Mouse (Mus musculus) monocyte, adult 2 months (primary cell): ENCODE measurements around the gene Cyth1.

Experiments
- DNase-seq, 2 experiments: peaks; one replicate each; pipeline ENCODE4 v3.0.0; 2022; ENCODE audit warnings: low spot score in 2 of 2, low read depth in 1 of 2

The Cyth1 gene

GRCm38 (mm10) chr11:118225056-118225836 lies 23.1 kb downstream of the Cyth1 start:
- no peak for DNase-seq

GRCm38 (mm10) chr11:118223416-118224067 lies 24.9 kb downstream of the Cyth1 start:
- no peak for DNase-seq

- DNase-seq = no peak
Observed at GRCm38 (mm10) chr11:118222917-118223316, 25.5 kb downstream of the Cyth1 start.

GRCm38 (mm10) chr11:118222351-118222885 lies 26.0 kb downstream of the Cyth1 start:
- DNase-seq = no peak

GRCm38 (mm10) chr11:118220561-118221262 lies 27.7 kb downstream of the Cyth1 start:
- DNase-seq = peak in 1 of 2 experiments; percentile 41

GRCm38 (mm10) chr11:118219066-118219465 lies 29.3 kb downstream of the Cyth1 start:
- no peak for DNase-seq

- no peak for DNase-seq
Observed at GRCm38 (mm10) chr11:118216468-118216867, 31.9 kb downstream of the Cyth1 start.

- peak in 1 of 2 experiments; percentile 25 for DNase-seq
Observed at GRCm38 (mm10) chr11:118215928-118216458, 32.4 kb downstream of the Cyth1 start.

- peak; percentile 63 to 79 for DNase-seq
Observed at GRCm38 (mm10) chr11:118212636-118213112, 35.7 kb downstream of the Cyth1 start.

- DNase-seq = peak; percentile 81 to 87
Observed at GRCm38 (mm10) chr11:118211749-118212635, 36.4 kb downstream of the Cyth1 start.

- peak in 1 of 2 experiments; percentile 66 for DNase-seq
Observed at GRCm38 (mm10) chr11:118210962-118211361, 37.4 kb downstream of the Cyth1 start.

GRCm38 (mm10) chr11:118210116-118210515 lies 38.3 kb downstream of the Cyth1 start:
- DNase-seq = no peak

- DNase-seq = no peak
Observed at GRCm38 (mm10) chr11:118209376-118209775, 39.0 kb downstream of the Cyth1 start.

- no peak for DNase-seq
Observed at GRCm38 (mm10) chr11:118208672-118209272, 39.6 kb downstream of the Cyth1 start.

GRCm38 (mm10) chr11:118207424-118208033 lies 40.9 kb downstream of the Cyth1 start:
- DNase-seq = no peak

- no peak for DNase-seq
Observed at GRCm38 (mm10) chr11:118206267-118206666, 42.1 kb downstream of the Cyth1 start.

GRCm38 (mm10) chr11:118203469-118203868 lies 44.9 kb downstream of the Cyth1 start:
- DNase-seq = no peak

GRCm38 (mm10) chr11:118202410-118203233 lies 45.8 kb downstream of the Cyth1 start:
- no peak for DNase-seq
